Mouse (Mus musculus) neutrophil, adult 5-6 weeks (primary cell): ENCODE measurements around the gene Tenm4. TPM values are rescaled to one million over a fixed set of nuclear protein-coding genes. Genes with fewer than 3 reads are reported as not detected.

Experiments
- ATAC-seq: fragments of 151-379, 151-347 bp; 2 replicates; pipeline ENCODE4 v1.8.0; 2017; ENCODE audit warnings: mild to moderate bottlenecking, moderate TSS enrichment; ENCODE audit not compliant: insufficient number of reproducible peaks, poor library complexity, low FRiP score, severe bottlenecking; ENCODE audit errors: extremely low read depth
- total RNA-seq: library from RNA; stranded (forward); fragments of 200-1000 nt; gene quantifications from 2 replicates; pipeline ENCODE4 v1.2.3, GENCODE M21; 2017

Gene Tenm4
- total RNA-seq, 1 experiment from 2014 or later = 0.58 TPM

- no peak for ATAC-seq
Observed at GRCm38 (mm10) chr7:96384726-96385500, 213.9 kb downstream of the Tenm4 start.

- ATAC-seq = no peak
Observed at GRCm38 (mm10) chr7:96385850-96386249, 214.8 kb downstream of the Tenm4 start.

- no peak for ATAC-seq
Observed at GRCm38 (mm10) chr7:96390034-96390670, 219.1 kb downstream of the Tenm4 start.

GRCm38 (mm10) chr7:96390894-96391293 is 219.8 kb downstream of the Tenm4 start:
- ATAC-seq = no peak

GRCm38 (mm10) chr7:96391797-96392472 is 220.9 kb downstream of the Tenm4 start:
- no peak for ATAC-seq

GRCm38 (mm10) chr7:96392600-96392999 is 221.6 kb downstream of the Tenm4 start:
- ATAC-seq = no peak

GRCm38 (mm10) chr7:96397940-96398339 is 226.9 kb downstream of the Tenm4 start:
- ATAC-seq = no peak

GRCm38 (mm10) chr7:96400411-96400810 is 229.4 kb downstream of the Tenm4 start:
- ATAC-seq = no peak

GRCm38 (mm10) chr7:96406630-96407214 is 235.7 kb downstream of the Tenm4 start:
- peak; percentile 91 for ATAC-seq

- ATAC-seq = no peak
Observed at GRCm38 (mm10) chr7:96408161-96408889, 237.3 kb downstream of the Tenm4 start.

GRCm38 (mm10) chr7:96409323-96409880 is 238.4 kb downstream of the Tenm4 start:
- no peak for ATAC-seq

- ATAC-seq = no peak
Observed at GRCm38 (mm10) chr7:96413822-96414221, 242.8 kb downstream of the Tenm4 start.

- no peak for ATAC-seq
Observed at GRCm38 (mm10) chr7:96414290-96415055, 243.4 kb downstream of the Tenm4 start.

- no peak for ATAC-seq
Observed at GRCm38 (mm10) chr7:96417251-96418004, 246.4 kb downstream of the Tenm4 start.

GRCm38 (mm10) chr7:96418146-96418545 is 247.1 kb downstream of the Tenm4 start:
- no peak for ATAC-seq

GRCm38 (mm10) chr7:96420045-96420444 is 249.0 kb downstream of the Tenm4 start:
- ATAC-seq = no peak

- ATAC-seq = no peak
Observed at GRCm38 (mm10) chr7:96420926-96421605, 250.0 kb downstream of the Tenm4 start.
